In the genomic region with DNA sequence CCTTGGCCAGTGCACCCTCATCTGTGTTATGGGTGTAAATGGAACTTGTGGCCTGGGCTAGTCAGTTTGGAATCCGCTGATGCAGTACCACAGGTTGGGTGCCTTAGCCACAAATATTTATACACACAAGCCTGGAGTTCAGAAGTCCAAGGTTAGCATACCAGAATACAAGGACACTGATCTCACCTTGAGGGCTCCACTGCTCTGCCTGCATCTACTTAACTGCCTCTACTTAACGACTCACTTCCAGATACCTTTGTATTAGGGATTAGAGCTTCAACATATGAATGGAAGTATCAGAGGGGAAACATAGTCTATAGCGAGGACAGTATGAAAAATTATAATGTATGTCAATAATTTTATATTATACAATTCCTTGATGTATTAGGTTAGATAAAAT, we compare ENCODE assay signal across 19 mouse cellular contexts. TPM values are rescaled to one million over a fixed set of nuclear protein-coding genes. Genes with fewer than 3 reads are reported as not detected.
"Had no signal": no experiment of that assay in that cellular context is flagged by ENCODE, and none has a peak within 500 bp of the region (broad histone marks: within the 10 kb centered on the region; RNA-seq: fewer than 3 reads in every experiment).

No protein-coding gene starts in this region.

- H3K36me3 ChIP-seq: midbrain, embryonic 10.5 days; midbrain, embryonic 12.5 days; neural tube, embryonic 12.5 days; stomach, embryonic 15.5 days had no signal

- H3K9me3 ChIP-seq: midbrain, embryonic 10.5 days; midbrain, embryonic 12.5 days; neural tube, embryonic 12.5 days; stomach, embryonic 15.5 days had no signal

- H3K4me3 ChIP-seq: midbrain, embryonic 10.5 days; midbrain, embryonic 12.5 days; neural tube, embryonic 12.5 days; stomach, embryonic 15.5 days had no signal

- H3K4me2 ChIP-seq: lung, embryonic 14.5 days; midbrain, embryonic 12.5 days; neural tube, embryonic 12.5 days; stomach, embryonic 15.5 days had no signal

- H3K4me1 ChIP-seq: midbrain, embryonic 12.5 days; neural tube, embryonic 12.5 days had no signal

- H3K9ac ChIP-seq: lung, embryonic 14.5 days; midbrain, embryonic 12.5 days; neural tube, embryonic 12.5 days; stomach, embryonic 15.5 days had no signal

- H3K27ac ChIP-seq: midbrain, embryonic 10.5 days; midbrain, embryonic 12.5 days; neural tube, embryonic 12.5 days; stomach, embryonic 15.5 days; stomach, postnatal 0 days had no signal

- DNase-seq: lung, adult 18-20 months; lung, embryonic 14.5 days; lung, postnatal 10 days; lung, postnatal 4 days; midbrain, embryonic 14.5 days; right cerebral cortex, postnatal 14 days; thymus, adult 2 months; thymus, postnatal 25 days; thymus, postnatal 4 days had no signal

RNA-seq across cellular contexts. Expression of a gene that starts 57.5 kb away (rescaled TPM):
- polyA plus RNA-seq: liver, embryonic 16.5 days; lung, embryonic 16.5 days; midbrain, embryonic 12.5 days; midbrain, embryonic 14.5 days; midbrain, postnatal 0 days; neural tube, embryonic 12.5 days; neural tube, embryonic 14.5 days; stomach, embryonic 15.5 days; stomach, postnatal 0 days; urinary bladder, adult 2 months had no signal
